Mouse (Mus musculus) thymus, postnatal 36 days (tissue): ENCODE results near the gene Rbfox1.

Source experiments
- DNase-seq, 2 experiments: peaks; one replicate each; pipeline ENCODE4 v3.0.0; 2022; ENCODE audit warnings: mixed read lengths in 2 of 2

The Rbfox1 gene

GRCm38 (mm10) chr16:5992045-5993011 is 107.2 kb downstream of the Rbfox1 start:
- no peak for DNase-seq

GRCm38 (mm10) chr16:5997136-5997535 is 112.0 kb downstream of the Rbfox1 start:
- no peak for DNase-seq

GRCm38 (mm10) chr16:5997651-5998050 is 112.5 kb downstream of the Rbfox1 start:
- no peak for DNase-seq

GRCm38 (mm10) chr16:6000016-6000415 is 114.9 kb downstream of the Rbfox1 start:
- no peak for DNase-seq

- no peak for DNase-seq
Observed at GRCm38 (mm10) chr16:6006996-6007395, 121.8 kb downstream of the Rbfox1 start.

GRCm38 (mm10) chr16:6012853-6013252 is 127.7 kb downstream of the Rbfox1 start:
- DNase-seq = no peak

- DNase-seq = no peak
Observed at GRCm38 (mm10) chr16:6018639-6019038, 133.5 kb downstream of the Rbfox1 start.

GRCm38 (mm10) chr16:6019361-6019760 is 134.2 kb downstream of the Rbfox1 start:
- no peak for DNase-seq

- no peak for DNase-seq
Observed at GRCm38 (mm10) chr16:6031280-6031679, 146.1 kb downstream of the Rbfox1 start.

- no peak for DNase-seq
Observed at GRCm38 (mm10) chr16:6032563-6032962, 147.4 kb downstream of the Rbfox1 start.

- no peak for DNase-seq
Observed at GRCm38 (mm10) chr16:6034876-6035275, 149.7 kb downstream of the Rbfox1 start.

- no peak for DNase-seq
Observed at GRCm38 (mm10) chr16:6037009-6037408, 151.9 kb downstream of the Rbfox1 start.

GRCm38 (mm10) chr16:6042766-6043165 is 157.6 kb downstream of the Rbfox1 start:
- DNase-seq = no peak

- DNase-seq = no peak
Observed at GRCm38 (mm10) chr16:6048601-6049000, 163.4 kb downstream of the Rbfox1 start.

- no peak for DNase-seq
Observed at GRCm38 (mm10) chr16:6062495-6062894, 177.3 kb downstream of the Rbfox1 start.

- no peak for DNase-seq
Observed at GRCm38 (mm10) chr16:6065481-6065880, 180.3 kb downstream of the Rbfox1 start.

- DNase-seq = no peak
Observed at GRCm38 (mm10) chr16:6075442-6076050, 190.4 kb downstream of the Rbfox1 start.

GRCm38 (mm10) chr16:6079017-6079416 is 193.9 kb downstream of the Rbfox1 start:
- DNase-seq = no peak

GRCm38 (mm10) chr16:6084701-6085365 is 199.7 kb downstream of the Rbfox1 start:
- no peak for DNase-seq

GRCm38 (mm10) chr16:6086200-6086599 is 201.0 kb downstream of the Rbfox1 start:
- no peak for DNase-seq

GRCm38 (mm10) chr16:6091326-6092123 is 206.4 kb downstream of the Rbfox1 start:
- DNase-seq = no peak

- no peak for DNase-seq
Observed at GRCm38 (mm10) chr16:6095604-6096372, 210.6 kb downstream of the Rbfox1 start.
